Mouse (Mus musculus) intestine, embryonic 16.5 days (tissue): ENCODE data around the gene Pbxip1. TPM values are rescaled to one million over a fixed set of nuclear protein-coding genes. Genes with fewer than 3 reads are reported as not detected.

ENCODE experiments used
- ATAC-seq: fragments of 200-750 bp; cut with Nextera tagmentation; 2 replicates; pipeline ENCODE4 v1.8.0; 2017; ENCODE audit warnings: moderate TSS enrichment, moderate library complexity
- H3K27ac ChIP-seq: fragments of 300-500 bp; sonication (generic); 2 replicates; pipeline ENCODE4 v1.5.1; 2014; ENCODE audit warnings: mild to moderate bottlenecking, low read length
- H3K27me3 ChIP-seq: fragments of 300-500 bp; sonication (generic); replicated peaks from 2 replicates; pipeline ENCODE4 v1.6.1; 2014; ENCODE audit warnings: low read length, control low read depth, mixed read lengths; ENCODE audit not compliant: control insufficient read depth, insufficient read depth
- H3K36me3 ChIP-seq: fragments of 300-500 bp; sonication (generic); 2 replicates; pipeline ENCODE4 v1.6.1; 2014; ENCODE audit warnings: low read length, control low read depth; ENCODE audit not compliant: control insufficient read depth, insufficient read depth
- H3K4me1 ChIP-seq: fragments of 300-500 bp; sonication (generic); 2 replicates; pipeline ENCODE4 v1.6.1; 2014; ENCODE audit warnings: low read length, control low read depth, mixed read lengths; ENCODE audit not compliant: control insufficient read depth, insufficient read depth
- H3K4me2 ChIP-seq: fragments of 300-500 bp; sonication (generic); 2 replicates; pipeline ENCODE4 v1.6.1; 2014; ENCODE audit warnings: low read depth, low read length, control low read depth
- H3K4me3 ChIP-seq: fragments of 300-500 bp; sonication (generic); 2 replicates; pipeline ENCODE4 v1.5.1; 2014; ENCODE audit warnings: mild to moderate bottlenecking, low read length
- H3K9ac ChIP-seq: fragments of 300-500 bp; sonication (generic); 2 replicates; pipeline ENCODE4 v1.6.1; 2014; ENCODE audit warnings: low read depth, low read length
- H3K9me3 ChIP-seq: fragments of 300-500 bp; sonication (generic); 2 replicates; pipeline ENCODE4 v1.6.1; 2016; ENCODE audit warnings: low read length, control low read depth; ENCODE audit not compliant: control insufficient read depth
- WGBS: fragments of 180-500 bp; shearing (Covaris S2); extraction: QIAGEN DNeasy Blood & Tissue Kit; methylation state at CpG from one replicate; pipeline ENCODE4 v1.1.7; 2014; 5-methylcytosine and 5-hydroxymethylcytosine counted together
- polyA plus RNA-seq: library from polyadenylated mRNA; unstranded; fragments of >200 nt; fragmentation: Nextera tagmentation; extraction: Ambion mirVana; gene quantifications from 2 replicates; pipeline ENCODE4 v1.2.1, GENCODE M21; 2015

The Pbxip1 gene
- polyA plus RNA-seq, 1 experiment from 2014 or later: 45.1 TPM

DNA sequence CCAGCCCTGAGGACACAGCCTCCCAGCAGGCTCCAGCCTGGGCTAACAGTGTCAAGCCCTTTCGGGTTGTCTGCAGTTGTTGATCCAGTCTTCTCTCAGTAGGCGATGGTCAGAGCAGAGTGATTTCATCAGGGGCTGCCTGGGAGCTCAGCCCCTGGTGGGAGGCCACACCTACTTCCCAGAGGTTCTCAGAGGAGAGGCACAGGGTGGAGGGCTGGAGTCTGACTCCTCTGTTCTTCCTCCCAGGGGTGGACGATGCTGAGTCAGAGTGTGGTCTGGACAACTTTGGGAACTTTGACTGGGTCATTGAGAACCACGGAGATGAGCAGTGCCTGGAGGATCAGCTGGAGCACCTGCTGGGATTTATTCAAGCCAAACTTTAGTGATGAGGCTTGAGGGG lies 31.8 kb downstream of the Pbxip1 start:
- ATAC-seq: no peak
- Histone ChIP-seq H3K36me3 (no peaks in the 10 kb centered on the region), H3K4me2 (no peak overlapping the region), H3K4me3 (no peak overlapping the region), H3K4me1 (no peaks in the 10 kb centered on the region), H3K27ac (no peak overlapping the region), H3K9me3 (no peaks in the 10 kb centered on the region), H3K27me3 (no peaks in the 10 kb centered on the region), H3K9ac (no peak overlapping the region)
- 56% methylated on average over 4 of the region's 4 CpGs for WGBS

DNA sequence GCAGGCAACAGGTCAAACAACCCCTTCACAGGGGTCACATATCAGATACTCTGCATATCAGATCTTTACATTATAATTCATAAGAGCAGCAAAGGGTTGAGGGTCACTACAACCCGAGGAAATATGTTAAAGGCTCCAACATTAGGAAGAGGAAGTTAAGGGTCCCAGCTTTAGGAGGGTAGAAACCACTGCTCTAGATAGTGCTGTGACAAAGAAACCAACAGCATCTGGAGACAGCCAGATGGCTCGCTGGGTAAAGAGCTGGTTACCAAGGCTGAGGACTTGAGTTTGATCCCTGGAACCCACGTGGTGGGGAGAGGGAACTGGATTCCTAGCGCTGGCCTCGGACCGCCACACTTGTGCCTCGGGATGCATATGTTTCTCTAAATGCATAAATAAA lies 35.8 kb downstream of the Pbxip1 start:
- no peaks in the 10 kb centered on the region for H3K27me3 ChIP-seq
- no peaks in the 10 kb centered on the region for H3K36me3 ChIP-seq
- H3K4me3 ChIP-seq: no peak overlapping the region
- ATAC-seq: no peak
- H3K27ac ChIP-seq: no peak overlapping the region
- H3K4me2 ChIP-seq: no peak overlapping the region
- no peaks in the 10 kb centered on the region for H3K9me3 ChIP-seq
- H3K4me1 ChIP-seq: no peaks in the 10 kb centered on the region
- WGBS: 80% methylated on average over 7 of the region's 7 CpGs
- H3K9ac ChIP-seq: no peak overlapping the region

DNA sequence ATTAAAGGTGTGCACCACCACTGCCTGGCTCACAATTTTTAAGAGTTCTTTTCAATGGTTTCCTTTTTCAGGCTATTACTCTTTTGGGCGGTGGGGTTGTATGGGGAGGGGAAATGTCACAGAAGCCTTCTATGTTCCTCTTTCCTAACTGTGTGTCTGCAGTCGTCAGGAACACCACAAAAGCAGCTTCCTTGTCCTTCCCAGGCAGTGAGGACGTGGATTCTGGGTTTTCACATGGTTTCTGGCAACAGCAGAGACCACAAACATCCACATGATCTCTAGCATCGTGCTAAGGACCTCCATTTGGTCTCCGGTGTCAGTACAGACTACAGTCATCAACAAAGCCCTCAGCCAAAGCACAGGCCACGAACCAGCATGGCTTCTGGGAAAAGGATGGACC lies 37.3 kb downstream of the Pbxip1 start:
- no peak for ATAC-seq
- no peak overlapping the region for H3K4me3 ChIP-seq
- WGBS: 75% methylated on average over 6 of the region's 6 CpGs
- no peaks in the 10 kb centered on the region for H3K36me3 ChIP-seq
- no peaks in the 10 kb centered on the region for H3K9me3 ChIP-seq
- H3K9ac ChIP-seq: no peak overlapping the region
- no peaks in the 10 kb centered on the region for H3K4me1 ChIP-seq
- no peak overlapping the region for H3K4me2 ChIP-seq
- no peaks in the 10 kb centered on the region for H3K27me3 ChIP-seq
- H3K27ac ChIP-seq: no peak overlapping the region

DNA sequence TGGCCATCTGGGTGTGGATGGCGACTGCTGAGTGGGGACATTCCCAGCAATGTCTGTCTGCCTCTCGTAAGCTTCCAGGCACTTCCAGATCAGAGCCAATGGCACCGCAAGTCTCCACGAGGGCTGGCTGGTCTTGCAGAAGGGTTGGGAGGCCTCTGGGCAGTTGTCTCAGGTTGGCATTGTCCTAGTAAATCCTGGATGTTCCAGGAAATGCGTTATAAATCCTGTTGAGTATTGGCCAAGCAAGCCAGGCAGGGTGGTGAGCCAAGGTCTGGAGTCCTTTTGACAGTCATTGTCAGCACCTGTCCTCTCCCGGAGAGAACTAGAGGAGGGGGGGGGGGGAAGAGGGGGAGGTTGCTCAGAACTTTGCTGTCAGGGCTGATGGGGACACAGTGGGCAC lies 42.5 kb downstream of the Pbxip1 start:
- H3K36me3 ChIP-seq: no peaks in the 10 kb centered on the region
- no peaks in the 10 kb centered on the region for H3K4me1 ChIP-seq
- no peak overlapping the region for H3K27ac ChIP-seq
- no peak overlapping the region for H3K4me2 ChIP-seq
- no peak overlapping the region for H3K9ac ChIP-seq
- WGBS: 75% methylated on average over 6 of the region's 6 CpGs
- H3K27me3 ChIP-seq: no peaks in the 10 kb centered on the region
- no peak overlapping the region for H3K4me3 ChIP-seq
- no peaks in the 10 kb centered on the region for H3K9me3 ChIP-seq
- no peak for ATAC-seq

DNA sequence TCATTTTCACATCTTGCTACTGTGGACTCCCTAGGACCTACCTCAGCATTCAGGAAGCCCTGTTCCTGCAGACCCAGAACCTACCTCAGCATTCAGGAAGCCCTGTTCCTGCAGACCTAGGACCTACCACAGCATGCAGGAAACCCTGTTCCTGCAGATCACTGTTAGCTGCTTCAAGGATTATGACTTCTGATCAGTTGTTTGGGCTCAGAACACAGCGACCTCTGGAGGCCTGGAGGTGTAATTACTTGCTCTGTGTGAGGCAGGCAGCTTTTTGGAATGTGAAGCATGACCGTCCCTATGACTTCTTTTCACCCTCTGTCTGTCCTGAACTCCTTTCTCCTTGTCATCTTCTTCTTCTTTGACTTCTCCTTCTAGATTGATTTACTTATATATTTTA lies 45.0 kb downstream of the Pbxip1 start:
- H3K27ac ChIP-seq: no peak overlapping the region
- 31% methylated on average over 2 of the region's 2 CpGs for WGBS
- H3K9me3 ChIP-seq: no peaks in the 10 kb centered on the region

DNA sequence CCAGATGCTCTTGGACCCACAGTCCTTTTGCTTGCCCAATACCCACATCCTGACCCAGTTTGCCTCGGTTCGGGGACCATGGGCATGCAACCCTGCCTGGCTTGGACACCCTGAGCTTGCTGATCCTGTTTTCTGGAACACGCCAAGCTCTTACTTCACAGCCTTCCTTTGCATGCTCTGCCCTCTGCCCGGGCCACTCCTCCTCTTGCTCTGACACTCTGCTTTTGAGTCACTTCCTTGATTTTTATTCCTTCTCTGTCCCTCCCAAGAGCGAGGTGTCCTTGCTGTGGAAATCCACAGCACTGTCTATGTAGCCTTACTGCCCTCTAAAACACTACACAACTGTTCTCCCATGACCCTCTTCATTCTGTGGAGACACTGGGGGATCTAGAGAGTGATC lies 45.7 kb downstream of the Pbxip1 start:
- peak; percentile 50 for ATAC-seq
- H3K4me1 ChIP-seq: peaks cover 3% of the 10 kb centered on the region; the same call in 1 of the 2 replicates
- no peaks in the 10 kb centered on the region for H3K9me3 ChIP-seq
- no peak overlapping the region for H3K4me3 ChIP-seq
- H3K36me3 ChIP-seq: no peaks in the 10 kb centered on the region
- H3K27me3 ChIP-seq: no peaks in the 10 kb centered on the region
- no peak overlapping the region for H3K4me2 ChIP-seq
- H3K9ac ChIP-seq: peak overlapping the region; percentile 46
- no peak overlapping the region for H3K27ac ChIP-seq
- 83% methylated on average over 5 of the region's 5 CpGs for WGBS

More for the DNA sequence above, 45.0 kb downstream of the Pbxip1 start:
- peaks cover 3% of the 10 kb centered on the region; the same call in 1 of the 2 replicates for H3K4me1 ChIP-seq
- no peak for ATAC-seq
- no peaks in the 10 kb centered on the region for H3K36me3 ChIP-seq
- H3K4me2 ChIP-seq: no peak overlapping the region
- H3K9ac ChIP-seq: no peak overlapping the region
- no peaks in the 10 kb centered on the region for H3K27me3 ChIP-seq
- no peak overlapping the region for H3K4me3 ChIP-seq

DNA sequence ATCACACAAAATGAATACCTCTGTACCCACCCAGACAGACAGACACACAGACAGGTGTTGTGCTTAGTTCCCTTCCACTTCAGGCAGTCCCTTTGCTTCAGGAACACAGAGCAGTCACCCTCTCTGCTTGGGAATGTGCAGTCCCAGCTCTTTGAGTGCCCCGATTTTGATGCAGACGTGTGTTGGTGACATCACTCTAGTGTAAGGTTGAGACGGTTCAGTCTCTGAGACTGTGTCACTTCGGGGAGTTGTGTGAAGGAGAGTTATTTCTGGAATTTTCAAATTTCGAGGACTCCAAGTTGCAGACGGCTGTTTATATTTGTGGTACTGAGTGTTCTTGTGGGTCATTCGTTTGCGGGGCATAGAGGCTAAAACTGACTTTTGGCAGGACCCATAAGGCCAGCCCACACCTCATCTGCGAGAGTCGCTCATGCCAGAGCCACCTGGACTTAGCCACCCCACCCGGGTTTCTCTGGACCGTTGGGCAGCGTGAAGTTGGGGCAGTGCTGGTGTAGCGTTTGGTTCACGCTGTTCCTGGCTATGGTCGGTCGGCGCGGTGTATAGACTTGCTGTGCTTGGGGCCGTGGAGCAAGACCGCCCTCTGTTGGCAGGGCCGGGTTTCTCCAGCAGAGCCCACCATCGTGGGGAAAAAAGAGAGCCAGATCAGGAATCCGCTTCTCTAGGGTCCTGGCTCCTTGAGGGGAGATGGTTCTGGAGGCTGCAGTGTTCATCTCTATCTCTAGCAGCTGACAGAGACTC lies 48.4 kb downstream of the Pbxip1 start:
- no peak overlapping the region for H3K27ac ChIP-seq
- peak overlapping the region; percentile 48 for H3K9ac ChIP-seq
- 17% methylated on average over 24 of the region's 24 CpGs for WGBS
- peak; percentile 80 for ATAC-seq
- 0 out of 2 replicates have a peak overlapping the region, but pooled peaks have one; percentile 3 for H3K4me3 ChIP-seq
- H3K4me2 ChIP-seq: peak overlapping the region; percentile 32
- peaks cover 3% of the 10 kb centered on the region; the same call in 1 of the 2 replicates for H3K4me1 ChIP-seq
- H3K27me3 ChIP-seq: no peaks in the 10 kb centered on the region
- H3K36me3 ChIP-seq: no peaks in the 10 kb centered on the region
- no peaks in the 10 kb centered on the region for H3K9me3 ChIP-seq

DNA sequence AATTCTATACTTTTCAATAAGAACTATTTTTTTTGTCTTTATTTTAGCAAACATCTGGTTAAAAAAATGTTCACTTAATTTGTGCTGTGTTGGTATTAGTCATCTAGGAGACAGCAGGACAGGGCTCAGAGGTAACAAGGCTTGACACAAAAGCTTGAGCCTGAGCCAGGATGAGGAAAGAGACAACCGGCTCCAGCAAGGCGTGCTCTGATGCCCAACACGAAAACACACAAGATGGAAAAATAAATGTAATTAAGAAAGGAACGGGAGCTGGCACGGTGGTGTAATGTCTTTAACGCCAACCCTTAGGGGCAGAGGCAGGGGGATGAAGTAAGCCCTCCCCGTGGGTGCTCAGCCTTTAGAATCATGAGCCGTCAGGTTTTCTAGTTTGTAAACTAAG lies 49.6 kb downstream of the Pbxip1 start:
- Histone ChIP-seq H3K4me1 (peaks cover 3% of the 10 kb centered on the region; the same call in 1 of the 2 replicates), H3K9me3 (no peaks in the 10 kb centered on the region), H3K4me2 (no peak overlapping the region), H3K4me3 (no peak overlapping the region), H3K36me3 (no peaks in the 10 kb centered on the region), H3K27me3 (no peaks in the 10 kb centered on the region), H3K9ac (no peak overlapping the region), H3K27ac (no peak overlapping the region)
- no peak for ATAC-seq
- 81% methylated on average over 8 of the region's 8 CpGs for WGBS

DNA sequence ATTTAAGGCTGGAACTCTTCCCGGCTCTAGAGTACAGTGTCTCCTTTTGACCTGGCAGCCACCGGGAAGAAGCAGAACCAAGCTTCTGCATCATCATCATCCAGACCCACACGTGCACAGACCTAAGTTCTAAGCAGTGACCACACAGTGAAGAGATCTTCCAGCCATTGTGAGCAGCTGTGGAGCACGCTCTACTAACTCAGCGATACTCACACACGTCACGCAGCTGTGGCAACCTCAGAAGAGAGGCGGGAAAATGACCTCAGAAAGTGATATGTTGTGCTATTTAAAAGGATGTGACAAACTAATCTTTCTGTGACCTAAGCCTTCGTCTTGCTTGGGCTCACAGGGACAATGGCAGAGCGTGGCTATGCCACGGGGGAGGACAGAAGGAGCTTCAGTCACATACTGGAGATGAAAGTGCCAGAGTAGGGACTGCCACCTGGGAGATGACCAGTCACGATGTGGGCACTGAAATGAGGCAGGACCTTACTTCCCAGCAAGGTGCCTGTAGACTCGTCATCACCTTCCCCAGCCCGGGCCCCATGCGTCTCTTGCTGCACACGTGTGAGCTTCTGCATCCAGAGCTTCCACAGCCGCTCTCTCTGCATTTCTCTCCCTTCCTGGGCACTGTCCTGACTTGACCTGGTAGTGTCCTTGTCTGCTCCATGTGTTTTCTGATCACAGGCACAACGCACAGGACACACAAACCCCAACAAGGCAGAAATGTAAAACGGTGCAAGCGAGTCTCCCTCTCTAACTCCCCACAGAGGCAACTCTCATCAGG lies 50.6 kb downstream of the Pbxip1 start:
- H3K9me3 ChIP-seq: no peaks in the 10 kb centered on the region
- 69% methylated on average over 20 of the region's 20 CpGs for WGBS
- no peak overlapping the region for H3K4me3 ChIP-seq
- no peak overlapping the region for H3K4me2 ChIP-seq
- no peaks in the 10 kb centered on the region for H3K27me3 ChIP-seq
- no peaks in the 10 kb centered on the region for H3K36me3 ChIP-seq
- ATAC-seq: no peak
- H3K27ac ChIP-seq: no peak overlapping the region
- no peak overlapping the region for H3K9ac ChIP-seq
- peaks cover 3% of the 10 kb centered on the region; the same call in 1 of the 2 replicates for H3K4me1 ChIP-seq
